Mouse (Mus musculus): Measurements from ENCODE around the gene U90926. TPM values are rescaled to one million over a fixed set of nuclear protein-coding genes. Genes with fewer than 3 reads are reported as not detected.
"Not testable (repeated sequence)": the region's sequence is repeated elsewhere in the genome, so short reads cannot be mapped to it uniquely, and the experiment has no call there.

Gene U90926
- polyA plus RNA-seq, 1 experiment: not detected

DNA sequence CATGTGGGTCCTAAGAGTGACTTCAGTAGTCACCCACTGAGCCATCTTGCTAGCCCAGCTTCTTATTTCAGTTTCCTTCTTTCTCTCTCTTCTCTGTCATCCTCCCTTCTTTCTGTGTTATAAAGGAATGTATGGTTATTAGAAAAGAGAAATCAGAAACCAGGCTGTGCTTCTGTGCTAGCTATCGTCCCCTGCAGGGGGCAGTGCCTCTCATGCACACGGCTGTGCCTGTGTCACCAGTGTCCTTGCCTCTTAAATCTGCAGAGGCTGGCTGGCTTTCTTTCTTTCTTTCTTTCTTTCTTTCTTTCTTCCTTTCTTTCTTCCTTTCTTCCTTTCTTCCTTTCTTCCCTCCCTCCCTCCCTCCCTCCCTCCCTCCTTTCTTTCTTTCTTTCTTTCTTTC is 19.5 kb downstream of the U90926 start:
- H3K36me3 ChIP-seq (ENCODE audit: control insufficient read depth, insufficient read depth, low read length): peaks cover 68% of the 10 kb centered on the region
- H3K27me3 ChIP-seq (ENCODE audit: control insufficient read depth, insufficient read depth, low read length); H3K4me3 ChIP-seq (ENCODE audit: control insufficient read depth, insufficient read depth, low read length); H3K4me1 ChIP-seq (replicated peaks; ENCODE audit: control insufficient read depth, insufficient read depth, low read length); H3K27ac ChIP-seq (ENCODE audit: control insufficient read depth, insufficient read depth, low read length): not testable (repeated sequence)
- DNase-seq: peak; percentile 43
- TF ChIP-seq CTCF (IDR thresholded peaks at IDR 0.05; ENCODE audit: borderline replicate concordance, control insufficient read depth, extremely low read depth, insufficient read depth, low read length, poor library complexity): peak; percentile 69
- WGBS: 62% methylated on average over 2 of the region's 2 CpGs

DNA sequence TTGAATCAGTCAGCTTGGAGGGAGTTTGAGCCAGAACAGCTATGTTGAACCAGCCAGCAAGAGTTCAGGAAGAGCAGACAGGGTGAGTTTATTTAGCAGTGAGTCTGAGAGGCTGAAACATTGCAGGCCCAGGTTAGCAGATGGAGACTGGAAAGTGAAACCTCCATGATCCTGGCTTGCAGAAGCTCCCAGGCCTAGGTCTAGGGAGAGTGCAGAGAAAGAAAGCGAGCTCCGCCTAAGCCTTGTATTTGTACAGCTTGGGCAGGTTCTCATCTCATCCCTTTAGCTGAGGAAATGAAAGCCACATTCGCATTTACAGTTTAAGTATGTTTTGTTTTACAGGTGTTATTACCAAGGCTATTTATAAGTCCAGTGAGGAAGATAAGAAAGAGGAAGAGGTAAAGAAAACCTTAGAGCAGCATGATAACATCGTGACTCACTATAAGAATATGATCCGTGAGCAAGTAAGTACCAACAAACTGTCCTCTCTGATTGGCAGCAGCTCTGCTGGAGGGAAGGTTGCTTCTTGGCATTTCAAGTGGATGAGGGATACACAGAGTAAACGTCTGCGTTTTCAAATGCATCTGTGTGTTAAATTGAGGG is 26.2 kb downstream of the U90926 start:
- 93% methylated on average over 7 of the region's 7 CpGs for WGBS
- H3K27ac ChIP-seq (ENCODE audit: control insufficient read depth, insufficient read depth, low read length): no peak overlapping the region
- peaks cover 33% of the 10 kb centered on the region for H3K36me3 ChIP-seq (ENCODE audit: control insufficient read depth, insufficient read depth, low read length)

DNA sequence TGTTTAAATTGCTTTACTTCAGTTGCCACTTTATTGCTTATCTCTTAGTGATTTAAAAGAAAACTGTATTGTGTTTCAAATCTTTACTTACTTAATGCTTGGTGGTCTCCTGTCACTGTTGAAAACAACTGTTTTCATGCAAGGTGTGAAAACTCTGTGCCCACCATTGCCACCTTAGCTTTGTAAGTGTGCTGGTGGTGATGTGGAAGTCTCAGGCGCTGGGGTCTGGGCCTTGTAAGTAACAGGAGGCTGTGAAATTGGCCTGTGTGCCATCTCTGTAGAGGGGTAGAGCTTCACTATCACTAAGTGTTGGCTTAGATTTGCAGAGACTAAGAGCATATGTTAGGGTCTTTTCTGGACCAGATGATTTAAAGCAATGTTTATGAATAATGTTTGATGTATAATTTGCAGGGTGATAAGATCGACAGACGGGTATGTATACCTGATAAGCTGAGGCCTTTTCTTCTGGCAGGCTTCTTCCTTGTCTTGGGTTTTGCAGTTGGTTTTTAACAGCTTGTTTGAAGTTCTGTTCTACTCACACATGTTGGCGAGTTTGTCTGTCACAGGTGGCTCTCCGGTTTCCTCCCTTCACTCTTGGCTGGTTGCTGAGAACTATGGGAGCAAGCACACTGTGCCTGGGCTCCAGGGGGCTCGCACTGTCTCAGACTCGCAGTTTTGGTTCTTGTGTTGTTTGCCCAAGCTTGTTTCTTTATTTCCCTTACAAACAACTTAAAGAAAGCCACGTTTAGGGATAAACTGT is 32.0 kb downstream of the U90926 start:
- Histone ChIP-seq H3K4me3 (ENCODE audit: control insufficient read depth, insufficient read depth, low read length) (no peak overlapping the region), H3K36me3 (ENCODE audit: control insufficient read depth, insufficient read depth, low read length) (peaks cover 11% of the 10 kb centered on the region; the same call in 1 of the 2 replicates), H3K4me1 (replicated peaks; ENCODE audit: control insufficient read depth, insufficient read depth, low read length) (peaks cover 24% of the 10 kb centered on the region), H3K27ac (ENCODE audit: control insufficient read depth, insufficient read depth, low read length) (peak overlapping the region; percentile 95), H3K27me3 (ENCODE audit: control insufficient read depth, insufficient read depth, low read length) (no peaks in the 10 kb centered on the region)
- WGBS: 10% methylated on average over 8 of the region's 8 CpGs
- peak; percentile 67 for DNase-seq
- TF ChIP-seq CTCF (IDR thresholded peaks at IDR 0.05; ENCODE audit: borderline replicate concordance, control insufficient read depth, extremely low read depth, insufficient read depth, low read length, poor library complexity) (no peak), POLR2A (IDR thresholded peaks at IDR 0.05; ENCODE audit: control insufficient read depth, extremely low read depth, insufficient read depth, low read length, poor library complexity) (no peak)

More for the DNA sequence above, 26.2 kb downstream of the U90926 start:
- Histone ChIP-seq H3K4me1 (replicated peaks; ENCODE audit: control insufficient read depth, insufficient read depth, low read length) (peaks cover 7% of the 10 kb centered on the region), H3K4me3 (ENCODE audit: control insufficient read depth, insufficient read depth, low read length) (no peak overlapping the region), H3K27me3 (ENCODE audit: control insufficient read depth, insufficient read depth, low read length) (no peaks in the 10 kb centered on the region)
- no peak for DNase-seq
- TF ChIP-seq POLR2A (IDR thresholded peaks at IDR 0.05; ENCODE audit: control insufficient read depth, extremely low read depth, insufficient read depth, low read length, poor library complexity) (no peak), CTCF (IDR thresholded peaks at IDR 0.05; ENCODE audit: borderline replicate concordance, control insufficient read depth, extremely low read depth, insufficient read depth, low read length, poor library complexity) (no peak)

DNA sequence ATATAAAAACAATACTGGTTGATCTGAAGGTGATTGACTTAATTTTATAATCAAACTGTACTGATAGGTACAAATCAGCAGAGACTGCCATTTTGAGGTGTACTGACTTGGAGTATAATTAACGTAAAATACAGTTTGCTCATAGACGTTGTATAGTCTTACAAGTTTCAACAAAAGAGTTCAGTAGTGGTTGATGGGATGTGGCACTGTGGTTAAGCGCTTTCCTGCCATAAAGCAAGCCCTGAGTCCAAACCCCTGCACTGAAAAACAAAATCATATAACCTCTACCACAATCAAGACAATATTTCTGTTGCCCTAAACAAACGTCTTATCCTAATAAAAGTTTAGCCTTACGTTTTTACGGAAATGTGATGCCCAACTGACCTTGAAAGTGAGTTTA is 49.2 kb downstream of the U90926 start:
- no peaks in the 10 kb centered on the region for H3K27me3 ChIP-seq (ENCODE audit: control insufficient read depth, insufficient read depth, low read length)
- H3K36me3 ChIP-seq (ENCODE audit: control insufficient read depth, insufficient read depth, low read length): peaks cover 12% of the 10 kb centered on the region; the same call in 1 of the 2 replicates
- TF ChIP-seq POLR2A (IDR thresholded peaks at IDR 0.05; ENCODE audit: control insufficient read depth, extremely low read depth, insufficient read depth, low read length, poor library complexity): no peak
- no peak for TF ChIP-seq CTCF (IDR thresholded peaks at IDR 0.05; ENCODE audit: borderline replicate concordance, control insufficient read depth, extremely low read depth, insufficient read depth, low read length, poor library complexity)
- no peak overlapping the region for H3K4me3 ChIP-seq (ENCODE audit: control insufficient read depth, insufficient read depth, low read length)
- WGBS: 25% methylated on average over 6 of the region's 6 CpGs
- peak overlapping the region; percentile 75 for H3K27ac ChIP-seq (ENCODE audit: control insufficient read depth, insufficient read depth, low read length)
- peak; percentile 31 for DNase-seq
- peaks cover 9% of the 10 kb centered on the region for H3K4me1 ChIP-seq (replicated peaks; ENCODE audit: control insufficient read depth, insufficient read depth, low read length)

Other genes starting within 250 kb of the U90926 start
- gene Odaph, start 227.9 kb downstream of the U90926 start, polyA plus RNA-seq (2012; rRNA removed): not detected in 2 replicates
- 0.66 and 1.0 TPM in 2 replicates for gene Cdkl2, start 171.5 kb downstream of the U90926 start, polyA plus RNA-seq (2012; rRNA removed)
- 26.9 and 28.3 TPM in 2 replicates for gene G3bp2, start 131.7 kb downstream of the U90926 start, polyA plus RNA-seq (2012; rRNA removed)
- 25.4 and 32.3 TPM in 2 replicates for gene Uso1, start 77.5 kb downstream of the U90926 start, polyA plus RNA-seq (2012; rRNA removed)
- gene Ppef2, start 40.9 kb upstream of the U90926 start, polyA plus RNA-seq (2012; rRNA removed): 1.3 and 1.7 TPM in 2 replicates
- 36.0 and 50.7 TPM in 2 replicates for gene Naaa, start 62.8 kb upstream of the U90926 start, polyA plus RNA-seq (2012; rRNA removed)
- gene Sdad1, start 95.1 kb upstream of the U90926 start, polyA plus RNA-seq (2012; rRNA removed): 15.8 and 18.1 TPM in 2 replicates
- 24.5 and 41.8 TPM in 2 replicates for gene Cxcl9, start 112.7 kb upstream of the U90926 start, polyA plus RNA-seq (2012; rRNA removed)
- gene Art3, start 116.4 kb upstream of the U90926 start, polyA plus RNA-seq (2012; rRNA removed): 4.5 and 12.7 TPM in 2 replicates
- 93.6 and 97.3 TPM in 2 replicates for gene Cxcl10, start 133.5 kb upstream of the U90926 start, polyA plus RNA-seq (2012; rRNA removed)
- 26.9 and 34.6 TPM in 2 replicates for gene Nup54, start 219.8 kb upstream of the U90926 start, polyA plus RNA-seq (2012; rRNA removed)

All from thymus, adult 2 months (tissue).